Mouse (Mus musculus) heart, embryonic 10.5 days (tissue): ENCODE measurements around the gene Isg15. TPM values are rescaled to one million over a fixed set of nuclear protein-coding genes. Genes with fewer than 3 reads are reported as not detected.
A peak's percentile ranks its signal among the peaks of the same experiment; 100 is the strongest.

Experiments used
- DNase-seq: peaks from one replicate; pipeline ENCODE4 v3.0.0-alpha.2; 2017; ENCODE audit warnings: low spot score
- H3K27ac ChIP-seq: fragments of 300-500 bp; sonication (generic); 2 replicates; pipeline ENCODE4 v1.5.1; 2016; ENCODE audit warnings: mild to moderate bottlenecking
- H3K27me3 ChIP-seq: fragments of 300-500 bp; sonication (generic); 2 replicates; pipeline ENCODE4 v1.6.1; 2016; ENCODE audit warnings: mild to moderate bottlenecking; ENCODE audit not compliant: poor library complexity, insufficient read depth, severe bottlenecking
- H3K36me3 ChIP-seq: fragments of 300-500 bp; sonication (generic); 2 replicates; pipeline ENCODE4 v1.6.1; 2016; ENCODE audit warnings: mild to moderate bottlenecking, moderate library complexity
- H3K4me1 ChIP-seq: fragments of 300-500 bp; sonication (generic); 2 replicates; pipeline ENCODE4 v1.6.1; 2016; ENCODE audit warnings: mild to moderate bottlenecking
- H3K4me3 ChIP-seq: fragments of 300-500 bp; sonication (generic); 2 replicates; pipeline ENCODE4 v1.5.1; 2016; ENCODE audit warnings: mild to moderate bottlenecking, moderate library complexity
- H3K9me3 ChIP-seq: fragments of 300-500 bp; sonication (generic); 2 replicates; pipeline ENCODE4 v1.6.1; 2016; ENCODE audit warnings: mild to moderate bottlenecking, moderate library complexity
- WGBS: fragments of 180-500 bp; shearing (Covaris S2); methylation state at CpG from one replicate; pipeline ENCODE4 v1.1.7; 2016; 5-methylcytosine and 5-hydroxymethylcytosine counted together
- polyA plus RNA-seq: library from polyadenylated mRNA; unstranded; fragments of >200 nt; fragmentation: Nextera tagmentation; extraction: Ambion mirVana; gene quantifications from 2 replicates; pipeline ENCODE4 v1.2.1, GENCODE M21; 2016

Gene Isg15
- polyA plus RNA-seq, result 0.59 TPM in 1 of 2 replicates, not detected in the other

- Histone ChIP-seq H3K36me3 (no peaks in the 10 kb centered on the region), H3K4me1 (peaks cover 33% of the 10 kb centered on the region), H3K27me3 (peaks cover 20% of the 10 kb centered on the region), H3K4me3 (no peak within 1 kb of the TSS), H3K27ac (no peak within 1 kb of the TSS), H3K9me3 (no peaks in the 10 kb centered on the region)
- DNase-seq, result no peak
- WGBS, result 58% methylated on average over 10 of the region's 10 CpGs
Measured at GRCm38 (mm10) chr4:156200623-156201475, at the start of gene Isg15. Isg15 (minus strand) TSS chr4:156200818.

DNA sequence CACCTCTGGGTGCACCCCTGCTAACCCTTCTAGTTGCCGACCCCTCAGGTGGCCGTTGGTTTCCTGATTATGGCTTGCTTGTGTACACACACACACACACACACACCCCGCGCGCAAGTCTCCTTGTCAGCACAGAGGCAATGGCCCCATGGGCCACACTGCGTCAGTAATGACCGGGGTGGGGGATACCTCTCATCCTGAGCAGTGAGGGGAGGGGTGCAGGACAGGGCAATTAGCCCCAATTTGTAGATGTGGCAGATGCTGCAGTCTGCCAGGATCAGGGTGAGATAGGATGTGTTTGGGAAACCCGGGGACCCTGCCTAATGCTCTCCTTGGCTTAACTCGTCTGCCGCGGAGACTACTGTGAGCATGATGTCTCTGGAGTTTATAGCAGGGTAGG, 48.9 kb upstream of the Isg15 start:
- peaks cover 29% of the 10 kb centered on the region for H3K27me3 ChIP-seq
- peaks cover 48% of the 10 kb centered on the region for H3K36me3 ChIP-seq
- H3K27ac ChIP-seq, result no peak overlapping the region
- no peak for DNase-seq
- no peak overlapping the region for H3K4me3 ChIP-seq
- 63% methylated on average over 11 of the region's 11 CpGs for WGBS
- no peaks in the 10 kb centered on the region for H3K9me3 ChIP-seq
- peaks cover 28% of the 10 kb centered on the region for H3K4me1 ChIP-seq

DNA sequence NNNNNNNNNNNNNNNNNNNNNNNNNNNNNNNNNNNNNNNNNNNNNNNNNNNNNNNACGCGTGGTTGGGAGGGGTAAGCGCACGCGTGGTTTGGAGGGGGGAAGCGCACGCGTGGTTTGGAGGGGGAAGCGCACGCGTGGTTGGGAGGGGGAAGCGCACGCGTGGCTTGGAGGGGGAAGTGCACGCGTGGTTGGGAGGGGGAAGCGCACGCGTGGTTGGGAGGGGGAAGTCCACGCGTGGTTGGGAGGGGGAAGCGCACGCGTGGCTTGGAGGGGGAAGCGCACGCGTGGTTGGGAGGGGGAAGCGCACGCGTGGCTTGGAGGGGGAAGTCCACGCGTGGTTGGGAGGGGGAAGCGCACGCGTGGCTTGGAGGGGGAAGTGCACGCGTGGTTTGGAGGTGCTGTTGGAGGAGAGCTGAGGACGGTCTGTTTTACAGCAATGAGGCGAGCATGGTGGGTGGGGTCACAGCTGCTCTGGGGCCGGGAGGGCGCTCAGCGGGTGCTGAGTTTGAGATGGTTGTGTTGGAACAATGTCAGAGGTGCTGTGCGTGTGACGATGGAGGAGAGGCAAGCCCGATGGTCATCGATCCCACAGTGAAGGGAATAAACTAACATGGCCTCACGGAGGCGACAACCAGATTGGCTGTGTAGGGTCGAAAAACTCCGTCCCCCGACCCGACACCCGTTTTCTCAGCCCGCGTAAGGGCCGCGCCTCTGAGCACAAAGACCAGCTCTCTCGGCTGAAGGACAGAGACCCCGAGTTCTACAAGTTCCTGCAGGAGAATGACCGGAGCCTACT, 36.2 kb upstream of the Isg15 start:
- no peaks in the 10 kb centered on the region for H3K9me3 ChIP-seq
- H3K4me1 ChIP-seq, result peaks cover 20% of the 10 kb centered on the region
- H3K27me3 ChIP-seq, result no peaks in the 10 kb centered on the region
- H3K27ac ChIP-seq, result 0 out of 2 replicates have a peak overlapping the region, but pooled peaks have one; percentile 42
- no peak for DNase-seq
- H3K36me3 ChIP-seq, result peaks cover 62% of the 10 kb centered on the region
- peak overlapping the region; percentile 89 for H3K4me3 ChIP-seq
- WGBS, result 25% methylated on average over 58 of the region's 60 CpGs

DNA sequence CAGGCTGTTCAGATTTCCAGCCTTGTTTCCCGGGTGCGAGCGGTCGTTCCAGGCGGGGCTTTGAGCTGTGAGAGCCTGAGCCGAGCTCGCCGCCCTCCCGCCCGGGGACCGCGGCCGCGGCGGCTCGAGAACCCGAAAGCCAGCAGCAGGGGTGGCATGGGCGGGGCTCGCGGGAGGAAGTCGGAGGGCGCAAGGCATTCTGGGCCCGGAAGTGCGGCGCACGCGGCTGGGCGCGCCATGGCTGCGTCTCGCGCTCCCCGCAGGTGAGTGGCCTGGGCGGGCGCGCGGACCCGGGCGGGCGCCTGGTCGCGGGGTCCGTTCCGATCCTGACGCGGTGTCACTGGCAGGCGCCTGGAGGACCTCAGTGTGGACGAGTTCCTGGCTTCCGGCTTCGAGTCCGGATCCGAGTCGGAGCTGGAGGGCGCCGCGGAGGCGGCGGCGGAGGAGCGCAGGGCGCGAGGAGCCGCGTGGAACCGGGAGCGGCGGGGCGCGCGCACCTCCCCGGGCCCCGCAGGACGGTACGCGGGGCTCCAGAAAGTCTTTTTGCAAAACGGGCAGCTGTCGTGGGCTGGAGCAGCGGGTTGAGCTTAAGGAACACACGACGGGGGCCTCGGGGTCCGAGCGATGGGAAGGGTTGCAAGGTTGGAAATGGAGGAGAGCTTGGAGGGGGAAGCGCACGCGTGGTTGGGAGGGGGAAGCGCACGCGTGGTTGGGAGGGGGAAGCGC, 35.4 kb upstream of the Isg15 start, which contains the start of gene Noc2l:
Gene Noc2l (plus strand): TSS at position 203 of the 726 bp plus-strand sequence.
- H3K4me3 ChIP-seq, result peak within 1 kb of the TSS; percentile 89
- peaks cover 20% of the 10 kb centered on the region for H3K4me1 ChIP-seq
- peak within 1 kb of the TSS; percentile 93 for H3K27ac ChIP-seq
- no peaks in the 10 kb centered on the region for H3K27me3 ChIP-seq
- DNase-seq, result peak; percentile 96
- peaks cover 62% of the 10 kb centered on the region for H3K36me3 ChIP-seq
- no peaks in the 10 kb centered on the region for H3K9me3 ChIP-seq
- under 1% methylated on average over 90 of the region's 90 CpGs for WGBS

- 1% methylated on average over 15 of the region's 15 CpGs for WGBS
- Histone ChIP-seq H3K9me3 (no peaks in the 10 kb centered on the region), H3K4me1 (peaks cover 20% of the 10 kb centered on the region), H3K36me3 (peaks cover 62% of the 10 kb centered on the region), H3K27me3 (peaks cover 4% of the 10 kb centered on the region; the same call in 1 of the 2 replicates), H3K27ac (peak overlapping the region; percentile 93), H3K4me3 (peak overlapping the region; percentile 89)
- no peak for DNase-seq
Measured at GRCm38 (mm10) chr4:156235360-156235770, 34.7 kb upstream of the Isg15 start.

- Histone ChIP-seq H3K4me1 (peaks cover 20% of the 10 kb centered on the region), H3K27me3 (peaks cover 7% of the 10 kb centered on the region; the same call in 1 of the 2 replicates), H3K4me3 (peak within 1 kb of the TSS; percentile 89), H3K9me3 (no peaks in the 10 kb centered on the region), H3K27ac (peak within 1 kb of the TSS; percentile 93), H3K36me3 (peaks cover 62% of the 10 kb centered on the region)
- peak; percentile 89 for DNase-seq
- under 1% methylated on average over 48 of the region's 48 CpGs for WGBS
Measured at GRCm38 (mm10) chr4:156234701-156235213, 34.1 kb upstream of the Isg15 start, which contains the start of gene Plekhn1. Plekhn1 (minus strand) TSS chr4:156234857.

DNA sequence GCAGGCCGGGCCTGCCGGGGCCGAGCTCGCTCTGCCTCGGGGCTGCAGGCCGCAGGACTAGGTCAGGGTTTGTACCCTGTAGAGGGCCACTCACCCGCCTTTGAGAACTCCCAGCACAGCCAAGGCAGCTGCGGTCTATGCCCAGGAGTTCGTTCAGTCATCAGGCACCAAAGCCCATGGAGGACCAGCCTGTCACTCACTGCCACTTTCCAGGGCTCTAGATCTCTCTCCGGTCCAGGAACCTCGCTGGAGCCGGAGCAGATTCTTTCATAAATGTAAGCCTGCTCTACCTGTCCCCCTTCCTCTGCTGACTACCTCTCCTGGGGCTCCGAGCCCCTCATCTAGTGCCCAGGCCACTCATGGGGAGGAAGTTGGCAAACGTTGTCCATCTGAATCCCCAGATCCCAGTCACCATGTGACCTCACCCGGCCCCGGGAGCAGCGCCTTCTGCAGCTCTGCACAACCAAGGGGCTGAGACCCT, 33.4 kb upstream of the Isg15 start:
- no peak for DNase-seq
- 6% methylated on average over 17 of the region's 17 CpGs for WGBS
- no peaks in the 10 kb centered on the region for H3K9me3 ChIP-seq
- peak overlapping the region; percentile 79 for H3K4me3 ChIP-seq
- H3K27ac ChIP-seq, result peak overlapping the region; percentile 92
- H3K27me3 ChIP-seq, result peaks cover 7% of the 10 kb centered on the region; the same call in 1 of the 2 replicates
- H3K36me3 ChIP-seq, result peaks cover 62% of the 10 kb centered on the region
- peaks cover 20% of the 10 kb centered on the region for H3K4me1 ChIP-seq

GRCm38 (mm10) chr4:156228393-156229024, 27.9 kb upstream of the Isg15 start:
- Histone ChIP-seq H3K4me3 (peak overlapping the region; percentile 35), H3K27ac (peak overlapping the region; percentile 36; the same call in 1 of the 2 replicates), H3K4me1 (peaks cover 22% of the 10 kb centered on the region), H3K27me3 (peaks cover 12% of the 10 kb centered on the region; the same call in 1 of the 2 replicates), H3K36me3 (peaks cover 45% of the 10 kb centered on the region), H3K9me3 (no peaks in the 10 kb centered on the region)
- DNase-seq, result no peak
- WGBS, result 14% methylated on average over 12 of the region's 12 CpGs

GRCm38 (mm10) chr4:156227752-156228392, 27.3 kb upstream of the Isg15 start:
- DNase-seq, result no peak
- 34% methylated on average over 18 of the region's 18 CpGs for WGBS
- peak overlapping the region; percentile 36; the same call in 1 of the 2 replicates for H3K27ac ChIP-seq
- H3K36me3 ChIP-seq, result peaks cover 40% of the 10 kb centered on the region
- peak overlapping the region; percentile 35 for H3K4me3 ChIP-seq
- peaks cover 12% of the 10 kb centered on the region; the same call in 1 of the 2 replicates for H3K27me3 ChIP-seq
- H3K4me1 ChIP-seq, result peaks cover 17% of the 10 kb centered on the region
- no peaks in the 10 kb centered on the region for H3K9me3 ChIP-seq

DNA sequence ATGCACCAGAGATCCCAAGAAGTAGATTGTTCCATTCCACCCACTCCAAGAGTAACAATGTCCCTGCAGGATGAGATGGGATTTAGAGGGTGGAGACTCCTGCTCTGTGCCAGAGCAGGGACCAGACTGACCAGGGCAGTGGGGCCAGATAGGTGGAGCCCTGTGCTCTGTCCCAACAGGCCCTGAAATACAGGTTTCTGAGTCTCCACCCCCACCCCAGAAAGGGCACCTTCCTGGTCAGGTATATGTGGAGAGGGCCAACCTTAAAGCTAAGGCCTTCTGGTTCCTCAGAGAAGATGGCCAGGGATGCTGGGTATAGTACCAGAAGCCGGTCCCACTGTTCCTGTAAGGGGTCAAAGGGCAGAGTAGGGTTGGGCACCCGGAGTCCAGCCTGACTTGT, 23.7 kb upstream of the Isg15 start:
- 71% methylated on average over 2 of the region's 2 CpGs for WGBS
- H3K27me3 ChIP-seq, result peaks cover 5% of the 10 kb centered on the region; the same call in 1 of the 2 replicates
- H3K27ac ChIP-seq, result no peak overlapping the region
- peaks cover 6% of the 10 kb centered on the region for H3K36me3 ChIP-seq
- no peak for DNase-seq
- H3K9me3 ChIP-seq, result no peaks in the 10 kb centered on the region
- no peak overlapping the region for H3K4me3 ChIP-seq
- H3K4me1 ChIP-seq, result peaks cover 17% of the 10 kb centered on the region

GRCm38 (mm10) chr4:156219936-156220335, 19.3 kb upstream of the Isg15 start:
- Histone ChIP-seq H3K27me3 (0 out of 2 replicates have a peak, but pooled peaks cover 7% of the 10 kb centered on the region), H3K9me3 (no peaks in the 10 kb centered on the region), H3K36me3 (0 out of 2 replicates have a peak, but pooled peaks cover 2% of the 10 kb centered on the region), H3K4me1 (peaks cover 22% of the 10 kb centered on the region), H3K27ac (no peak overlapping the region), H3K4me3 (no peak overlapping the region)
- DNase-seq, result no peak
- 86% methylated on average over 11 of the region's 11 CpGs for WGBS
